Mouse (Mus musculus) heart, postnatal 25 days (tissue): ENCODE measurements at regions not wholly inside any gene's neighbourhood (a gene's known extent, or its start where the extent isn't known, plus 50 kb on each side); places are given as distances from the start of the nearest gene placed in this dataset.

Experiments
- DNase-seq: peaks from one replicate; pipeline ENCODE4 v3.0.0; 2022; ENCODE audit warnings: low spot score
- intact Hi-C: fragments of 180-260 bp; cut with DNase I; formaldehyde crosslinking; loops from one replicate; pipeline ENCODE4 v1.15.1; 2025

DNA sequence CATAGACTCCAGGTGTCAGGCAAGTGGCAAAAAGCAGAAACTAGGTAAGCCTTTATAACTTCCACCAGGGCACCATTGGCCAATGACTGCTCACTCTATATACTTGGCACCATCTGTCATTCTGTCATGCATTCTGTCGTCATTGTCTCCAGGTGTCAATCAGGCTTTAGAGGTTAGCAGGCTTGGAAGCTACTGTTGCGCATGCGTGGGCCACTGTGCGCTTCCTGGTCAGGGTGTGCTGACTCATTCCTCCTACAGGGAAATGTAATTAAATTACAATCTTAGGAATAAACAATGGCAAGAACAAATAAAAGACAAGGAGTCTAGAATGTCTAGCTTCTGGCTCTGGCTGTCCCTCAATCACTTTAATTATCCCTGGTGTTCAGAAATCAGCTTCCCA, 68.1 kb upstream of the L3mbtl4 start:
- intact Hi-C loops = no loop called here
- no peak for DNase-seq

DNA sequence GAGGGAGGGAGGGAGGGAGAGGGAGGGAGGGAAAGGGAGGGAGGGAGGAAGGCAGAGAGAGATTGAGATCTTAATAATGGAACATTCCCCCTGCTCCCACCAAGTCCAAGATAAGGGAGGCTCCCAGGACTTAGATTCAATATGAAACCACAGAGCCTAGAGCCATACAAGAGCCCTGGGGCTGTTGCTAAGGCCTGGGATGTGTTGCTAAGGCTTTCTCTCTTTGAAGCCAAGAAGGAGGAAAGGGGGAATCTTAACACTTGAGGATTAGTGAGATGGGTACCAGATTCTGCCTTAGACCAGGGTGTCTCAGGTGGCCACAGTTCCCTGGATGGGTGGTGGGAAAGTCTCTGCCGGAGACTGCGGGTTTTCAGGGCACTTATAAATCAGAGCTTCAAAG, 64.8 kb upstream of the L3mbtl4 start:
- DNase-seq = no peak
- intact Hi-C loops = no loop called here

DNA sequence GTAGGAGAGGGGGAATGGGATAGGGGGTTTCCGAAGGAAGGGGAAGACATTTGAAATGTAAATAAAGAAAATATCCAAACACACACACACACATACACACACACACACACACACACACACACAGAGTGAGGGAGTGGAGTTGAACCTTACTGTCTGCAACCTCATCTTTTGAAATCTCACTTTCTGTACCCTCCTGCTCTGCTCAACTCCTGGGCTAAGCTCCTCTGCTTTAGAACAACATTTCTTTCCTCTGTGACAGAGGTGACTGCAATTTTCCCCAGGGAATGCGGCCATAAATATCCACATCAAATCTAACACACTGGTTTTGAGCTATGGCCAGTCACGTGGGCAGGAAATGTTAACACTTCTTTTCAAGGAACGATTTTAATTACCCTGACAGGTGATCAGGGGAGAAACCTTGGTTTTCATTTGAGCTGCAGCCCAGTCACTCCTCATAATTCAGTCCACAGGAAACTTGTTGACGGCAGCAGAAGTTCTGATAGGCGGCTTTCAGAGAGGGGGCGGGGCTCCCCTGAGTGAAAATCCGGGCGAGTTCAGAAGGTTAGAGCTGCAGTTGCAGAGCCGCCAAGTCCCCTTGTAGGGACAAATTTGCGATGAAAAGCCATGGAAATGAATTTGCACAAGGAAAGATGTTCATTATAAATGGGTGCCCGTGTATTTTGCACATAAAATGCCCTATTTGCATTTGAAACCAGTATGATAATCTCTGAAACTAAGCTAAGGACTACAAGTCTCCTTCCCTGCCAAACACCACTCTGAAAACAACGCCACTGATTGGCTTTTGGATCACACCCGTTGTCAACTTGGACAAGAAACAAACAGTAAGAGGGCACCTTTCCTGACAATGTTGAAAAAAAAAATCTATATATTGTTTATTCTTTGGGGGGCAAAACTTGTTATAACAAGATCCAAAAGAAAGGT, 63.0 kb upstream of the L3mbtl4 start:
- intact Hi-C loops = no loop called here

GRCm38 (mm10) chr17:68218246-68218645, 55.4 kb upstream of the L3mbtl4 start:
- intact Hi-C loops = no loop called here
- peak; percentile 9 for DNase-seq

More for the DNA sequence above, 63.0 kb upstream of the L3mbtl4 start:
- DNase-seq = peak; percentile 13

- DNase-seq = no peak
- intact Hi-C loops = no loop called here
Measured at GRCm38 (mm10) chr17:68223170-68223569, 50.4 kb upstream of the L3mbtl4 start.
